Mouse (Mus musculus) small intestine, adult 2 months (tissue): ENCODE measurements around the gene Tnfrsf13c.

Source experiments
- CTCF ChIP-seq: fragments of 200-500 bp; IDR thresholded peaks from 2 replicates; pipeline ENCODE4 v1.5.1; 2012; ENCODE audit warnings: low read depth, mild to moderate bottlenecking, control low read depth, inconsistent platforms, low read length, moderate library complexity, mixed read lengths; ENCODE audit not compliant: insufficient replicate concordance, insufficient read length; ENCODE audit errors: extremely low read depth
- POLR2A ChIP-seq: fragments of 200-500 bp; IDR thresholded peaks from 2 replicates; pipeline ENCODE4 v1.6.1; 2012; ENCODE audit warnings: low read depth, mild to moderate bottlenecking, control low read depth, inconsistent platforms, low read length, moderate library complexity

DNA sequence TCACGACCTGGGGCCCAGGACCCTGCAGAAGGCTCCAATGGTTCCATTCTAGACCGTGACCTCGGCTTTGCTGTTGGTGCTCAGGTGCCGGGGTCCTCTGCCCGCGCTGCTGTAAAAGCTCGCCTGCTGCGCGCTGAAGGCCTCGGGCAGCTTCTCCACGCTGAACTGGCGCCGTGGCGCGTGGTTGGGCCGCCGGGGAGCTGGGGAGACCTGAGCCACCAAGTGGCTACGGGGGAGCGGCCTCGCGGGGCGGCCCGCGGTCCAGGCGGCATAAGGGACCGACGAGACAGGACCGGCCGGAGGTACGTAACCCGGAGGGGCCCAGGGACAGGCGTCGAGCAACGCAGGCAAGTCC, 17.1 kb downstream of the Tnfrsf13c start:
- no peak for TF ChIP-seq CTCF
- no peak for TF ChIP-seq POLR2A
